Mouse (Mus musculus) frontal cortex, postnatal 36 days (tissue): ENCODE measurements at regions not wholly inside any gene's neighbourhood (a gene's known extent, or its start where the extent isn't known, plus 50 kb on each side); places are given as distances from the start of the nearest gene placed in this dataset.
A peak's percentile ranks its signal among the peaks of the same experiment; 100 is the strongest.

Experiments used
- DNase-seq, 2 experiments: peaks; one replicate each; pipeline ENCODE4 v3.0.0; 2022; ENCODE audit warnings: low spot score in 2 of 2

GRCm38 (mm10) chr1:12318029-12318428 lies 904.1 kb downstream of the A830018L16Rik start:
- DNase-seq: no peak

- no peak for DNase-seq
Measured at GRCm38 (mm10) chr1:12334186-12334585, 920.3 kb downstream of the A830018L16Rik start.

- DNase-seq: no peak
Measured at GRCm38 (mm10) chr1:12344726-12345438, 931.0 kb downstream of the A830018L16Rik start.

- no peak for DNase-seq
Measured at GRCm38 (mm10) chr1:12345439-12345819, 931.5 kb downstream of the A830018L16Rik start.

- DNase-seq: no peak
Measured at GRCm38 (mm10) chr1:12354531-12354930, 940.6 kb downstream of the A830018L16Rik start.

GRCm38 (mm10) chr1:12367872-12368271 lies 954.0 kb downstream of the A830018L16Rik start:
- peak; percentile 36 to 80 for DNase-seq

- DNase-seq: no peak
Measured at GRCm38 (mm10) chr1:12372968-12373367, 959.1 kb downstream of the A830018L16Rik start.

GRCm38 (mm10) chr1:12398146-12398884 lies 984.4 kb downstream of the A830018L16Rik start:
- DNase-seq: no peak

- DNase-seq: peak in 1 of 2 experiments; percentile 7
Measured at GRCm38 (mm10) chr1:12405391-12406270, 991.7 kb downstream of the A830018L16Rik start.

- DNase-seq: no peak
Measured at GRCm38 (mm10) chr1:12409738-12410523, 996.0 kb downstream of the A830018L16Rik start.

GRCm38 (mm10) chr1:12410524-12410886 lies 996.6 kb downstream of the A830018L16Rik start:
- no peak for DNase-seq

GRCm38 (mm10) chr1:12424510-12424909 lies 1010.6 kb downstream of the A830018L16Rik start:
- no peak for DNase-seq

GRCm38 (mm10) chr1:12437894-12438293 lies 1024.0 kb downstream of the A830018L16Rik start:
- no peak for DNase-seq

GRCm38 (mm10) chr1:12466255-12466654 lies 1052.3 kb downstream of the A830018L16Rik start:
- no peak for DNase-seq

- DNase-seq: no peak
Measured at GRCm38 (mm10) chr1:12478983-12479763, 1065.3 kb downstream of the A830018L16Rik start.

- DNase-seq: peak in 1 of 2 experiments; percentile 27
Measured at GRCm38 (mm10) chr1:12500442-12500841, 1086.5 kb downstream of the A830018L16Rik start.

GRCm38 (mm10) chr1:12507997-12508396 lies 1094.1 kb downstream of the A830018L16Rik start:
- DNase-seq: no peak

- no peak for DNase-seq
Measured at GRCm38 (mm10) chr1:12510129-12510816, 1096.4 kb downstream of the A830018L16Rik start.

GRCm38 (mm10) chr1:12519601-12520000 lies 1105.7 kb downstream of the A830018L16Rik start:
- DNase-seq: no peak

GRCm38 (mm10) chr1:12555859-12556258 lies 1142.0 kb downstream of the A830018L16Rik start:
- peak; percentile 9 to 19 for DNase-seq
